Mouse (Mus musculus): ENCODE data around the gene Plekho1. TPM values are rescaled to one million over a fixed set of nuclear protein-coding genes. Genes with fewer than 3 reads are reported as not detected.

Plekho1 gene
- polyA plus RNA-seq, 1 experiment from 2014 or later, result 64.8 TPM

GRCm38 (mm10) chr3:96000921-96001501, 5.2 kb upstream of the Plekho1 start:
- WGBS, result 67% methylated on average over 9 of the region's 9 CpGs
- DNase-seq (ENCODE audit: low spot score), result no peak
- Histone ChIP-seq H3K4me2 (ENCODE audit: low read depth, low read length) (no peak overlapping the region), H3K4me1 (ENCODE audit: control insufficient read depth, insufficient read depth, low read length) (no peaks in the 10 kb centered on the region; the same call in 1 of the 2 replicates), H3K27me3 (ENCODE audit: control insufficient read depth, insufficient read depth, low read length) (no peaks in the 10 kb centered on the region), H3K36me3 (replicated peaks; ENCODE audit: control insufficient read depth, insufficient read depth, low read depth, low read length) (no peaks in the 10 kb centered on the region), H3K9ac (replicated peaks; ENCODE audit: low read length) (no peak overlapping the region), H3K27ac (replicated peaks; ENCODE audit: low read depth, low read length) (no peak overlapping the region), H3K9me3 (replicated peaks; ENCODE audit: control insufficient read depth, low read length) (no peaks in the 10 kb centered on the region), H3K4me3 (ENCODE audit: low read depth, low read length) (no peak overlapping the region)
- ATAC-seq (replicated peaks; ENCODE audit: insufficient number of reproducible peaks, low FRiP score, low TSS enrichment, low read depth), result no peak

GRCm38 (mm10) chr3:96000080-96000632, 4.4 kb upstream of the Plekho1 start:
- 82% methylated on average over 14 of the region's 14 CpGs for WGBS
- H3K9me3 ChIP-seq (replicated peaks; ENCODE audit: control insufficient read depth, low read length), result no peaks in the 10 kb centered on the region
- H3K4me2 ChIP-seq (ENCODE audit: low read depth, low read length), result no peak overlapping the region
- ATAC-seq (replicated peaks; ENCODE audit: insufficient number of reproducible peaks, low FRiP score, low TSS enrichment, low read depth) (no peak), DNase-seq (ENCODE audit: low spot score) (no peak)
- no peaks in the 10 kb centered on the region for H3K27me3 ChIP-seq (ENCODE audit: control insufficient read depth, insufficient read depth, low read length)
- no peaks in the 10 kb centered on the region; the same call in 1 of the 2 replicates for H3K4me1 ChIP-seq (ENCODE audit: control insufficient read depth, insufficient read depth, low read length)
- no peak overlapping the region for H3K4me3 ChIP-seq (ENCODE audit: low read depth, low read length)
- no peak overlapping the region for H3K9ac ChIP-seq (replicated peaks; ENCODE audit: low read length)
- H3K36me3 ChIP-seq (replicated peaks; ENCODE audit: control insufficient read depth, insufficient read depth, low read depth, low read length), result no peaks in the 10 kb centered on the region
- H3K27ac ChIP-seq (replicated peaks; ENCODE audit: low read depth, low read length), result no peak overlapping the region

- ATAC-seq (replicated peaks; ENCODE audit: insufficient number of reproducible peaks, low FRiP score, low TSS enrichment, low read depth), result no peak
- Histone ChIP-seq H3K27me3 (ENCODE audit: control insufficient read depth, insufficient read depth, low read length) (no peaks in the 10 kb centered on the region), H3K9me3 (replicated peaks; ENCODE audit: control insufficient read depth, low read length) (no peaks in the 10 kb centered on the region), H3K4me1 (ENCODE audit: control insufficient read depth, insufficient read depth, low read length) (no peaks in the 10 kb centered on the region; the same call in 1 of the 2 replicates), H3K4me3 (ENCODE audit: low read depth, low read length) (no peak overlapping the region), H3K36me3 (replicated peaks; ENCODE audit: control insufficient read depth, insufficient read depth, low read depth, low read length) (no peaks in the 10 kb centered on the region), H3K9ac (replicated peaks; ENCODE audit: low read length) (no peak overlapping the region), H3K4me2 (ENCODE audit: low read depth, low read length) (no peak overlapping the region), H3K27ac (replicated peaks; ENCODE audit: low read depth, low read length) (no peak overlapping the region)
- DNase-seq (ENCODE audit: low spot score), result no peak
- WGBS, result 87% methylated on average over 12 of the region's 12 CpGs
Observed at GRCm38 (mm10) chr3:95999308-96000079, 3.7 kb upstream of the Plekho1 start.

GRCm38 (mm10) chr3:95997203-95997721, 1.5 kb upstream of the Plekho1 start:
- WGBS, result 25% methylated on average over 9 of the region's 9 CpGs
- Histone ChIP-seq H3K27me3 (ENCODE audit: control insufficient read depth, insufficient read depth, low read length) (no peaks in the 10 kb centered on the region), H3K36me3 (replicated peaks; ENCODE audit: control insufficient read depth, insufficient read depth, low read depth, low read length) (no peaks in the 10 kb centered on the region; the same call in 1 of the 2 replicates), H3K4me1 (ENCODE audit: control insufficient read depth, insufficient read depth, low read length) (peaks cover 9% of the 10 kb centered on the region; the same call in 1 of the 2 replicates), H3K27ac (replicated peaks; ENCODE audit: low read depth, low read length) (no peak overlapping the region), H3K9me3 (replicated peaks; ENCODE audit: control insufficient read depth, low read length) (no peaks in the 10 kb centered on the region), H3K9ac (replicated peaks; ENCODE audit: low read length) (peak overlapping the region; percentile 30; the same call in 1 of the 2 replicates), H3K4me2 (ENCODE audit: low read depth, low read length) (peak overlapping the region; percentile 87), H3K4me3 (ENCODE audit: low read depth, low read length) (peak overlapping the region; percentile 83; the same call in 1 of the 2 replicates)
- DNase-seq (ENCODE audit: low spot score), result peak; percentile 63
- ATAC-seq (replicated peaks; ENCODE audit: insufficient number of reproducible peaks, low FRiP score, low TSS enrichment, low read depth), result no peak

DNA sequence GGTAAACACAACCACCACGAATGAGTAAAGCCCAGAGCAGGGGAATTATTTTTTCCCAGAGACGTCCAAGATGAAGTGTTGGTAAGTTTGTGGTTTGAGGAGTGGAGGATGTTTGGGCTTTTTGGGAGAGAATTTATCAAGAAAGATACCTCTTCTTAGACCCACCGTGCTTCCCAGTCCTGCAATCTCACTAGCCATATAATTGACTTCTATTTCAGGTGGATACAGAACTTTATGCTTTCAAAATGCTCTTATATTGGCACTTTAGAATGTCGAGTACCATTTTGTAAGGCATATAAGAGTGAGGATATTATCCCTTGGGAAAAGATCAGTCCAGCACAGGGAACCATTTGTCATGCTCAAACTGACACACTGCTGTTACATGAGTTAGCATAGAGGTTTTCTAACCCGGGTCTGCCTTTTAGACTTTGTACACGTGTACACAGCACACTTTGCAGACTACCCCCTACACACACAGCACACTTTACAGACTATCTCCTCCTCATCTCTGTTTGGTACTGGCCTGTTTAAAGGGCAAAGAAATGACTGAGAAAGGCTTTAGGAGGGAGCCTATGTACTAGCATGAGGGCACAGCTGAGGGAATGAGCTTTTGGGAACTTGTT, 761 bp upstream of the Plekho1 start:
- Histone ChIP-seq H3K4me1 (ENCODE audit: control insufficient read depth, insufficient read depth, low read length) (peaks cover 9% of the 10 kb centered on the region; the same call in 1 of the 2 replicates), H3K9me3 (replicated peaks; ENCODE audit: control insufficient read depth, low read length) (no peaks in the 10 kb centered on the region), H3K4me2 (ENCODE audit: low read depth, low read length) (peak overlapping the region; percentile 87), H3K27me3 (ENCODE audit: control insufficient read depth, insufficient read depth, low read length) (no peaks in the 10 kb centered on the region), H3K36me3 (replicated peaks; ENCODE audit: control insufficient read depth, insufficient read depth, low read depth, low read length) (peaks cover 2% of the 10 kb centered on the region; the same call in 1 of the 2 replicates), H3K4me3 (ENCODE audit: low read depth, low read length) (peak overlapping the region; percentile 83), H3K9ac (replicated peaks; ENCODE audit: low read length) (peak overlapping the region; percentile 99), H3K27ac (replicated peaks; ENCODE audit: low read depth, low read length) (peak overlapping the region; percentile 99)
- DNase-seq (ENCODE audit: low spot score) (peak; percentile 38), ATAC-seq (replicated peaks; ENCODE audit: insufficient number of reproducible peaks, low FRiP score, low TSS enrichment, low read depth) (no peak)
- 6% methylated on average over 6 of the region's 6 CpGs for whole genome bisulfite sequencing

DNA sequence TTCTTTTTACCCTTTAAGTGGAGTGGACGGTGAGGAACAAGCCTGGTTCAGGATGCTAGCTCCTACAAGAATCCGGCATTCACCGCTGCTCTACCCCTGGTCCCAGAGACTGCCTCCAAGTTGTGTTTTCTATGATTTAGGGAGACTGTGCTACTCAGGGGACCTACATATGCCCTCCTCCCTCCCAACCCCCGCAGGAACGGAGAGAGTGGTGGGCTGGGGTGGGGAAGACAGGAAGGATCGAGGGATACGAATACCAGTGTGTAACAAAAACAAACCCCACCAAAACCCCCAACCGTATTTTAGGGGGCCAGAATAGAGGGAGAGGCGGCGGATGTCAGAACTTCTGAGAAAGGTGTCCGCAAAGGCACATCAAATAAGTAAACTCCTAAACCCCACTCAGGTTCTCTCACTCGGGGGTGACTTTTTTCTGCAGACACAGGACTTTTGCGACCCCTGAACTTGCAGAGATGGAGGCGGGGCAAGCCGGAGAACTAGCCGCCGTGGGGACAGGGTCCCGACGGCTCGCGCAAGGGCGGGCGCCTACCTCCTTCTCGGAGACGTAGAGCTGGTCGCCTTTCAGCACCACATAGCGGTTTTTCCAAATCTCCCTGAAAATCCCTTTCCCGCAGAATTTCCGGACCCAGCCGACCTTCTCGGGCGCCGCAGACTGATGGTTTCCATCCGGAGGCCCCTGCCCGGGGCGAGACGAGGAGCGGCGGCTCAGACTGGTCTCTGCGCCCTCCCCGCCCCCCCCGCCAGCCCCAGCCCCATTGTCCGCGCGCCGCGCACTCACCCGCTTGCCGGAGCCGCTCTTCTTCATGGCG, 613 bp downstream of the Plekho1 start:
- H3K4me2 ChIP-seq (ENCODE audit: low read depth, low read length), result peak overlapping the region; percentile 87
- peak overlapping the region; percentile 99 for H3K27ac ChIP-seq (replicated peaks; ENCODE audit: low read depth, low read length)
- H3K4me3 ChIP-seq (ENCODE audit: low read depth, low read length), result peak overlapping the region; percentile 83
- no peaks in the 10 kb centered on the region for H3K27me3 ChIP-seq (ENCODE audit: control insufficient read depth, insufficient read depth, low read length)
- DNase-seq (ENCODE audit: low spot score), result peak; percentile 67
- H3K9ac ChIP-seq (replicated peaks; ENCODE audit: low read length), result peak overlapping the region; percentile 99
- H3K4me1 ChIP-seq (ENCODE audit: control insufficient read depth, insufficient read depth, low read length), result peaks cover 9% of the 10 kb centered on the region; the same call in 1 of the 2 replicates
- WGBS, result under 1% methylated on average over 39 of the region's 51 CpGs
- no peaks in the 10 kb centered on the region for H3K9me3 ChIP-seq (replicated peaks; ENCODE audit: control insufficient read depth, low read length)
- peak; percentile 60; the same call in 1 of the 2 replicates for ATAC-seq (replicated peaks; ENCODE audit: insufficient number of reproducible peaks, low FRiP score, low TSS enrichment, low read depth)
- H3K36me3 ChIP-seq (replicated peaks; ENCODE audit: control insufficient read depth, insufficient read depth, low read depth, low read length), result peaks cover 8% of the 10 kb centered on the region

DNA sequence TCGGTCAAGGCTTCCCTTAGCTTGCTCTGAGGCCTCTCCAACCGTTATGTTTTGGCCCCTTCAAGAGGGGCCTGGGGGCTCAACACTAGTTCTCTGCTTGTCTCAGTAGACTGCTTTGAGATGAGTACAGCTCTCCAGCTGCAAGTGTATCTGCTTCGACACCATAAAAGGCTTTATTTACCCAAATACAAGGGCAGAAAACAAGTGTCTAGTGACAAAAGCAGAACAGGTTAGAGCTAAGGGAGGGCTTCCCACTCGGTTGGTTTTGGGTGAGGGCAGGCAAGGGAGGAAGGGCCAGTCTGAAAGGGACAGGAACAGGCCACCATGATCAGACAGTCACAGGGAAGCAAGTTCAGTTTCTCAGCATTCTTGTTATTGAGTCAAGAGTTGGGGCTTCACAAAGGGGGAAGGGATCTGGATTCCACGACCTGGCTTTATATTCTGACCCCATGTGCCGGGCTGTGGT, 1.4 kb downstream of the Plekho1 start:
- peaks cover 14% of the 10 kb centered on the region for H3K36me3 ChIP-seq (replicated peaks; ENCODE audit: control insufficient read depth, insufficient read depth, low read depth, low read length)
- DNase-seq (ENCODE audit: low spot score) (no peak), ATAC-seq (replicated peaks; ENCODE audit: insufficient number of reproducible peaks, low FRiP score, low TSS enrichment, low read depth) (no peak)
- WGBS, result 9% methylated on average over 6 of the region's 6 CpGs
- H3K27me3 ChIP-seq (ENCODE audit: control insufficient read depth, insufficient read depth, low read length), result no peaks in the 10 kb centered on the region
- H3K9me3 ChIP-seq (replicated peaks; ENCODE audit: control insufficient read depth, low read length), result no peaks in the 10 kb centered on the region
- H3K9ac ChIP-seq (replicated peaks; ENCODE audit: low read length), result peak overlapping the region; percentile 99
- H3K4me1 ChIP-seq (ENCODE audit: control insufficient read depth, insufficient read depth, low read length), result peaks cover 9% of the 10 kb centered on the region; the same call in 1 of the 2 replicates
- peak overlapping the region; percentile 83 for H3K4me3 ChIP-seq (ENCODE audit: low read depth, low read length)
- peak overlapping the region; percentile 87 for H3K4me2 ChIP-seq (ENCODE audit: low read depth, low read length)
- peak overlapping the region; percentile 99; the same call in 1 of the 2 replicates for H3K27ac ChIP-seq (replicated peaks; ENCODE audit: low read depth, low read length)
